Comparison of ENCODE assay signal across 24 mouse cellular contexts in the genomic region with DNA sequence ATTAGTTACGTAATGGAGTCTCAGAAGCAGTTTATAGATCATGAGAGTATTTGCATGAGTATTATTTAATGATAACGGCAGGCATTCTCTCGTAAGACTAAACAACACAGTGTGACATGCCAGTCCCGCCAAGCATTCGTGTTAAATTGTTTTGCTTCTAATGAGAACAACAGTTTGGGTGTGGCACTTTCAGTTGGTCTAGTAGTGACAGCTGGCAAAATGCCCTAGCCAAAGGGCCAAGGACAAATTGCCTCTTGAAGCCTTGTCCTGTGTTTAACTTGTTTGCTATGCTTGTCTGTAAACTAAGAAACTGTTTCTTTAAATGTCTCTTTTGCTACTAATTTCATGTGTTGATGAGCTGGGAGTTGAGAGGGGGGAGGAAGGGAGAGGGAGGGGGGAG. TPM values are rescaled to one million over a fixed set of nuclear protein-coding genes. Genes with fewer than 3 reads are reported as not detected.
DNase-seq lines count a peak whose midpoint lies in the region; ATAC-seq and TF ChIP-seq lines count a peak whose summit lies in the region.
"Had no signal": no experiment of that assay in that cellular context is flagged by ENCODE, and none has a peak within 500 bp of the region (broad histone marks: within the 10 kb centered on the region; RNA-seq: fewer than 3 reads in every experiment).

No protein-coding gene starts in this region.

- no peaks in the 10 kb centered on the region for H3K27me3 ChIP-seq in heart, embryonic 12.5 days (replicated peaks)
- H3K27me3 ChIP-seq: embryonic facial prominence, embryonic 12.5 days; limb, embryonic 15.5 days; neural tube, embryonic 15.5 days; stomach, embryonic 15.5 days had no signal

- H3K9ac ChIP-seq in heart, embryonic 12.5 days, result no peak overlapping the region
- H3K9ac ChIP-seq: embryonic facial prominence, embryonic 12.5 days; forebrain, postnatal 0 days; hindbrain, embryonic 13.5 days; limb, embryonic 15.5 days; liver, embryonic 14.5 days; neural tube, embryonic 15.5 days; stomach, embryonic 15.5 days had no signal

- H3K9me3 ChIP-seq in heart, embryonic 12.5 days (replicated peaks), result peaks cover 3% of the 10 kb centered on the region; the same call in 1 of the 2 replicates
- H3K9me3 ChIP-seq: embryonic facial prominence, embryonic 12.5 days; hindbrain, embryonic 13.5 days; limb, embryonic 15.5 days; midbrain, embryonic 10.5 days; neural tube, embryonic 15.5 days; stomach, embryonic 15.5 days had no signal

- TF ChIP-seq CTCF in brain, embryonic 14.5 days (IDR thresholded peaks at IDR 0.05; ENCODE audit: borderline replicate concordance, extremely low read depth, insufficient read depth, insufficient read length), result no peak

- H3K4me3 ChIP-seq in heart, embryonic 12.5 days, result no peak overlapping the region
- H3K4me3 ChIP-seq: embryonic facial prominence, embryonic 12.5 days; hindbrain, embryonic 13.5 days; left cerebral cortex, adult 2 months; limb, embryonic 15.5 days; midbrain, embryonic 10.5 days; neural tube, embryonic 15.5 days; stomach, embryonic 15.5 days had no signal

- no peak overlapping the region for H3K4me2 ChIP-seq in heart, embryonic 12.5 days
- H3K4me2 ChIP-seq: embryonic facial prominence, embryonic 12.5 days; hindbrain, embryonic 13.5 days; limb, embryonic 15.5 days; neural tube, embryonic 15.5 days; stomach, embryonic 15.5 days had no signal

- 83% methylated on average over 5 of the region's 5 CpGs for WGBS in heart, embryonic 12.5 days

- no peak for TF ChIP-seq POLR2A in brain, embryonic 14.5 days (IDR thresholded peaks at IDR 0.05; ENCODE audit: borderline replicate concordance, extremely low read depth, insufficient read depth, insufficient read length, poor library complexity, severe bottlenecking)

- ATAC-seq in heart, embryonic 12.5 days (ENCODE audit: insufficient number of reproducible peaks, low FRiP score), result no peak
- ATAC-seq: forebrain, postnatal 0 days had no signal

- peak; percentile 86 for DNase-seq in heart, adult 11 months
- peak; percentile 3 for DNase-seq in kidney, postnatal 14 days
- DNase-seq in kidney, postnatal 4 days, result no peak
- peak; percentile 47 for DNase-seq in adrenal gland, postnatal 14 days
- peak; percentile 14 for DNase-seq in brain, embryonic 14.5 days (ENCODE audit: low read depth)
- no peak for DNase-seq in urinary bladder, postnatal 4 days (ENCODE audit: low spot score in 2 of 2)
- no peak for DNase-seq in adipocyte (ENCODE audit: low spot score)
- DNase-seq: cerebellum, adult 2 months; cerebellum, postnatal 25 days; forebrain, postnatal 0 days; gastrocnemius, postnatal 36 days; kidney, adult 11 months; layer of hippocampus, adult 9-11 months; left cerebral cortex, postnatal 4 days; thymus, postnatal 36 days had no signal

- H3K27ac ChIP-seq in heart, embryonic 12.5 days (ENCODE audit: poor library complexity, severe bottlenecking), result no peak overlapping the region
- H3K27ac ChIP-seq: embryonic facial prominence, embryonic 12.5 days; hindbrain, embryonic 13.5 days; left cerebral cortex, adult 2 months; limb, embryonic 15.5 days; liver, embryonic 14.5 days; midbrain, embryonic 10.5 days; neural tube, embryonic 15.5 days; stomach, embryonic 15.5 days had no signal

- no peaks in the 10 kb centered on the region for H3K36me3 ChIP-seq in heart, embryonic 12.5 days
- H3K36me3 ChIP-seq: embryonic facial prominence, embryonic 12.5 days; hindbrain, embryonic 13.5 days; limb, embryonic 15.5 days; midbrain, embryonic 10.5 days; neural tube, embryonic 15.5 days; stomach, embryonic 15.5 days had no signal

- no peaks in the 10 kb centered on the region for H3K4me1 ChIP-seq in heart, embryonic 12.5 days (replicated peaks)
- H3K4me1 ChIP-seq: hindbrain, embryonic 13.5 days; midbrain, embryonic 10.5 days; neural tube, embryonic 15.5 days; stomach, embryonic 15.5 days had no signal

RNA-seq across cellular contexts. Expression of gene Col25a1, which starts 56.3 kb away (rescaled TPM):
- polyA plus RNA-seq in heart, embryonic 12.5 days (2016; fragmentation: Nextera tagmentation; extraction: Ambion mirVana), result 2.6 and 3.5 TPM in 2 replicates
- 4.2 and 5.0 TPM in 2 replicates for total RNA-seq in adrenal gland, postnatal 14 days (2021)
- 8.6 and 10.1 TPM in 2 replicates for polyA plus RNA-seq in brain, embryonic 14.5 days (2012; rRNA removed)

Comparison
In these comparisons a context has a peak if more than half of its experiments do, and no peak if none do; other contexts are left out.
1. DNase-seq: peak in heart, adult 11 months (single experiment), kidney, postnatal 14 days (single experiment), adrenal gland, postnatal 14 days (single experiment) and brain, embryonic 14.5 days (single experiment); none in kidney, postnatal 4 days (0 of 2), urinary bladder, postnatal 4 days (0 of 2) and adipocyte (single experiment).